Mouse (Mus musculus) splenic B cell, adult 2 months (primary cell): ENCODE measurements around the gene Susd6.
A peak's percentile ranks its signal among the peaks of the same experiment; 100 is the strongest.

Experiments
- DNase-seq: peaks from one replicate; pipeline ENCODE4 v3.0.0-alpha.2; 2011; ENCODE audit warnings: low read depth, low spot score
- H3K27me3 ChIP-seq: 2 replicates; pipeline ENCODE4 v1.6.1; 2012; ENCODE audit warnings: mild to moderate bottlenecking, low read length, moderate library complexity, mixed read lengths; ENCODE audit not compliant: control insufficient read depth, poor library complexity, insufficient read depth, severe bottlenecking
- H3K36me3 ChIP-seq: 2 replicates; pipeline ENCODE4 v1.6.1; 2012; ENCODE audit warnings: mild to moderate bottlenecking, low read length, moderate library complexity, mixed read lengths; ENCODE audit not compliant: control insufficient read depth, poor library complexity, insufficient read depth, severe bottlenecking

Susd6 gene

DNA sequence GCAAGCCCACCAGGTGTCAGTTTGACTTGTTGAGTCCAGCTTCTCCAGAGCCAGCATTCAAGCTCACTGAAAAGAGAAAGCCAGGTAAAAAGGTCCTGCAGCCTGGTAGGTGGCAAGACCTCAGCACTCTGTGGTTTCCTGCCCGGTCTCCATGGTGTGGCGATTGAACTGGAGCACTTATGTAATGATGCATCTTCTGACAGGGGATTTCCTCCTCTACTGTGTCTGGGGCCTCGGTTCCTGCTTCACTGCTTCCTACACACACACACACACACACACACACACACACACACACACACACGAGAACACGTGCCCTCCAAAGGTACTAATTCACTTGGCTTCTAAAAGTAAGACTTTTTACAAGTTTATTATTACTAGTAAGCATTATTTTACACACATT is 2.6 kb downstream of the Susd6 start:
- H3K36me3 ChIP-seq = no peaks in the 10 kb centered on the region
- no peaks in the 10 kb centered on the region for H3K27me3 ChIP-seq
- DNase-seq = peak; percentile 93

GRCm38 (mm10) chr12:80793535-80793934 is 3.2 kb downstream of the Susd6 start:
- no peaks in the 10 kb centered on the region for H3K27me3 ChIP-seq
- no peaks in the 10 kb centered on the region for H3K36me3 ChIP-seq
- no peak for DNase-seq

DNA sequence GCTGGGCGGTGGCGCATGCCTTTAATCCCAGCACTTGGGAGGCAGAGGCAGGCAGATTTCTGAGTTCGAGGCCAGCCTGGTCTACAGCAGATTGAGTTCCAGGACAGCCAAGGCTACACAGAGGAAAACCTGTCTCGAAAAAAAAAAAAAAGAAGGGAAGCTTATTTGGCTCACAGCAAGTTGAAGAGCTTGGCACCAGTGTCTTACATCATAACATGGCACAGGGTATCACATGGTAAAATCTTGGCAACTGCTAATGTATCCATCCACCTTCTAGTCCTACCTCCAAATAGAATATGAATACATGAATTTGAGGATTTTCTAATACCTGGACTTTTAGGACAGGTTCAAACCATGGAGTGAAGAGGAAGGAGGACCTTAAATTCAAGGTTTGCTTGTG is 4.2 kb downstream of the Susd6 start:
- no peaks in the 10 kb centered on the region for H3K27me3 ChIP-seq
- H3K36me3 ChIP-seq = no peaks in the 10 kb centered on the region
- no peak for DNase-seq

DNA sequence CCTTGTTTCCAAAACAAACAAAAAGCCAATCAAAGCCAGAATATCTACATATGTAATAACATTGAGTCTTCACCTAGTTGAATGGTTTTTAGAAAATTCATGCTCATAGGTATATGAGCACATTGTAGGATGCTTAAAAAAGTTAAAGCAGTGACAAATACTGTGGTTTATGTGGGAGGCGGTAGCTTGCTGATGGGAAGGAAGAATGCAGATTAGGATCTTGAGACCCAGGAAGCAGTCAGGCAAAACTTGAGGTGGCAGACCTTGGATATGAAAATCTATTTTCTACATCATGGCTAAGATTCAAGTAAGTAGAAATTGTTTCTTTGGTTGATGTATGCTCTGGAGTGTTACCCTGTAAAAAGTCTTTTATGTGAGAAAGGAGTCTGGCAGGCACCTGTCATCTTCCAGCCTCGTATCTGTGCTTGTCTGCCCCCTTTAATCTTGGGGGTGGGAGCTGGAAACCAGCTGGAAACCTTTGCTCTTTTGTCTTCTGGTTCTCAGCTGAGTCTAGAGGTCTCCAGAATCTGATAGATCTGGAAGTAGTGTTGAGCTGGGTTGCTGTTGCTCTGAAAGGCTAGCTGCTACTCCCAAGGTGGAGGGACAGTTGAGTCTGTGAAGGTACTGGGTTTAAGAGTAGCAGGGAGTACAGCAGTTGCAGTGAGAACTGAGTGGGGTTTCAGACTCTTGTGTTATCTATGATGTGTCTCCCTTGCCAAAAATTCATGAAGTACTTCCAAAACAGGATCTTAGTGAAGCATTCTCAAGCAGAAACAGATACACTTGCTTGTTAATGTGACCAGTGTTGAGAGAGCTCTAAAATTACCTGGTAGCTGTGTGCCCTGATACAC is 4.8 kb downstream of the Susd6 start:
- DNase-seq = peak; percentile 40
- H3K36me3 ChIP-seq = no peaks in the 10 kb centered on the region
- no peaks in the 10 kb centered on the region for H3K27me3 ChIP-seq

DNA sequence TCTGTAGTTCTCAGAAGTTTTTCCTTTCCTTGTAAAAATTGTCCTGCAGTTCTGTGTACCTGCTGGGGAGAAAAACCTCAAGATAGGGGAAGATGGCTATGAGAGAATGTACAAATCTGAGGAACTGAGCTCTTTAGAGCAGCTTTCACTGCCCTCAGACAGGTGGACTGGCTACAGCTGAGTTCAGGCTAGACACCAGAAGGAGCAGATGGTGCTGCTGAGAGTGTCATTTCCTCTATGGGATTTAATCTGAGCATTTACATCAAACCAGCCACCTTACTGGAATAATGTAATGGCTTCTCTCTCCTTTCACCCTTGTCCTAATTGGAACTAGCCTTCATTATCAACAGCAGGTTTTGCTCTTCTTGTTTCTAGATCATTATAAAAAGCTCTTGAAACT is 8.0 kb downstream of the Susd6 start:
- peak; percentile 54 for DNase-seq
- no peaks in the 10 kb centered on the region for H3K27me3 ChIP-seq
- no peaks in the 10 kb centered on the region for H3K36me3 ChIP-seq

DNA sequence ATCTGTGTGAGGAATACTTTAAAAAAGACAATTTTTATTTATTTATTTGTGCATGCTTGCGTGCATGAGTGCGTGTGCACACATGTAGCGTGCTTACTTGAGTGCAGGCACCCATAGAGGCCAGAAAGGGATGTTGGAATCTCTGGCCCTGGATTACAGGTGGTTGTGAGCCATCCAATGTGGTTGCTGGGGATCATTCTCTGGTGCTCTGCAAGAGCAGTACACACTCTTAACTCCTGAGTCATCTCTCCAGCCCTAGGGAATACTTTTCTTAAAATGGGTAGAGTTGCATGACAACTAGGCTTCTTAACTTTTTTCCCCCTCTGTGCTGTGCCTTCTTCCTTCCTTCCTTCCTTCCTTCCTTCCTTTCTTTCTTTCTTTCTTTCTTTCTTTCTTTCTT is 9.8 kb downstream of the Susd6 start:
- H3K27me3 ChIP-seq = no peaks in the 10 kb centered on the region
- H3K36me3 ChIP-seq = no peaks in the 10 kb centered on the region
- no peak for DNase-seq

GRCm38 (mm10) chr12:80801443-80801842 is 11.1 kb downstream of the Susd6 start:
- no peak for DNase-seq

GRCm38 (mm10) chr12:80803924-80804323 is 13.6 kb downstream of the Susd6 start:
- no peaks in the 10 kb centered on the region for H3K27me3 ChIP-seq
- DNase-seq = no peak

More at GRCm38 (mm10) chr12:80801443-80801842, 11.1 kb downstream of the Susd6 start:
- Histone ChIP-seq H3K36me3 (no peaks in the 10 kb centered on the region), H3K27me3 (no peaks in the 10 kb centered on the region)

GRCm38 (mm10) chr12:80804861-80805428 is 14.6 kb downstream of the Susd6 start:
- DNase-seq = no peak
- no peaks in the 10 kb centered on the region for H3K36me3 ChIP-seq
- H3K27me3 ChIP-seq = no peaks in the 10 kb centered on the region

More at GRCm38 (mm10) chr12:80803924-80804323, 13.6 kb downstream of the Susd6 start:
- no peaks in the 10 kb centered on the region for H3K36me3 ChIP-seq

DNA sequence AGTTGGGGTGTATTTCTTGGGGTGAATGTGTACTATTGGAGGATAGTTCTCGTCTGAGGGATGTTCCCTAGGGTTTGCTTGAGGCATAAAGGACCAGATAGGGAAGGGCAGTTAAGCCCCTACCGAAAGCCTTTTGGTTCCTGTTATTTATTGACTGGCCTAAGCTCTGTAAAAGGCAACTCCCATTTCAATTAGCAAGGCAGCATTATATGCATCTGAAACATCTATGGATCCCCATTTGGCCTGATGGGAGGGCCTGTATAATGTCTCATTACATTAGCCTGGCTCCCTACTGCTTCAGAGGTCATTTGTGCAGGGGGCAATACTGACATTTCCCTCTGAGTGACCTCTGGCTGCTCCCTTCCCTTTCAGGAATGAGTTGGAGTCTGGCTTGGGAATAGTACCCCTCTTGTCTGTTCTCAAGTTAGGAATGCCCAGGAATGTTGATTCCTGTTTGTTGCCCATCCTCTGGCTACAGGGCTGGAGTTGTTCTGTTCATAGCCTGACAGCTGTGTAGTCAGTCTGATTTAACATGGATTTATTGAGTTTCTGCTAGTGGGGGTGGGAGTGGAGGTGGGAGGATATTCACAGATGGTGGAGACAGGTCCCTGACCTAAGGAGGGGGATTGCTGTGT is 17.3 kb downstream of the Susd6 start:
- Histone ChIP-seq H3K36me3 (no peaks in the 10 kb centered on the region; the same call in 1 of the 2 replicates), H3K27me3 (no peaks in the 10 kb centered on the region)
- no peak for DNase-seq

- Histone ChIP-seq H3K27me3 (no peaks in the 10 kb centered on the region), H3K36me3 (no peaks in the 10 kb centered on the region; the same call in 1 of the 2 replicates)
- no peak for DNase-seq
Observed at GRCm38 (mm10) chr12:80810005-80810404, 19.7 kb downstream of the Susd6 start.

DNA sequence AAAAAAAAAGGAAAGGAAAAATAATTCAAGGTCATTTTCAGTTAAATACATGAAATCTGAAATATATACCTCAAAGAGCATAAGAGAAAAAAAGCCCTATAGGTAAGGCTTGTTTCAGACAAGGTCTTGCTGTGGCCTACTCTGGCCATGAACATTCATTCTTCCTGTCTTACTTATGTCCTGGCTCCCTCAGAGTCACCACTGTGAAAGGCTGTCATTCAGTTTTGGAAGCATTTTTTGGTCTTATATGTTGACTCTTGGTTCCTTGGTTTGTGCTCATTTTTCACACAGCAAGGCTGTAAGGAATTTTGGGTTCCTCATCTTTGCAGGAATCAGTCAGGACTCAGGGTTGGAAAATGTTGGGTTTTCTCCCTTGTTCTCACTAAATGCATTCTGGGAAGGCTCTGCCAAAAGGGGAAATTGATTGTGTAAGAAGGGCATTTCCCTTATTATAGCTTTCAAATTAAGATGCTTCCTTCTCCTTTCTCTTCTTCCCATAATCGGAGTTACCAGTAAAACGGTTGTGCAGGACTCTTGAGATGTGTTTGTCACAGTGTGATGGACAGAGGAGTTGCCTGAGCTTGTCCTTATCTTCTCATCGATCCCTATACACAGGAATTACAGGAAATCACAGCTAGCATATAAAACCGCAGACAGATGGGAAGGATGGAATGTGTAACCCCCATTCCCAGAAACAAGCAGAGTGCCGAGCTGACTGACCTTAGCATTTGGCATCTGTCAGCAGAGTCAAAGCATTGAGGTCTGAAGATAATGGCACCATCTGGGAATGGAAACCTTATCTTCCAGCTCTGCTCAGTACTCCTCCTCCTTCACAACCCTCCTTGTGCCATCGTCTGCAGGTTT is 21.6 kb downstream of the Susd6 start:
- DNase-seq = peak; percentile 22
- Histone ChIP-seq H3K27me3 (no peaks in the 10 kb centered on the region), H3K36me3 (no peaks in the 10 kb centered on the region; the same call in 1 of the 2 replicates)

DNA sequence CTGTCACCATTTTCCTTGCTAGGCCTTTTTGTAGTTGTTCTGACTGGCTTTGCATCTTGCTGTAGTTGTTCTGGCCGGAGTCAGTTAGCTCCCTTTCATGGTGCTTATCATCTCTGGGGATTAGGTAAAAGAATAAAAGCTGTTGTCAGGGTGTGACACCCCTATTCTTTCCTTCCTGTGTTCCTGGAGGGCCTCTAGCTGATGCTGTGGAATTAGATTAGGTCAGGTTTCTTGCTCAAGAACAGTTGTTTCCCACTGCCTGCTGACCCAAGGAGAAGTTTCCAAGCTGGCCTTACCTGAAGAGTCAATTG is 22.2 kb downstream of the Susd6 start:
- Histone ChIP-seq H3K27me3 (no peaks in the 10 kb centered on the region), H3K36me3 (no peaks in the 10 kb centered on the region; the same call in 1 of the 2 replicates)
- no peak for DNase-seq

GRCm38 (mm10) chr12:80813456-80813855 is 23.1 kb downstream of the Susd6 start:
- H3K27me3 ChIP-seq = no peaks in the 10 kb centered on the region
- H3K36me3 ChIP-seq = no peaks in the 10 kb centered on the region; the same call in 1 of the 2 replicates
- DNase-seq = no peak
